13 mouse cellular contexts compared by ENCODE assay signal in genomic region chr6:119502031-119502430, GRCm38 (mm10). TPM values are rescaled to one million over a fixed set of nuclear protein-coding genes. Genes with fewer than 3 reads are reported as not detected.
DNase-seq lines count a peak whose midpoint lies in the region; ATAC-seq and TF ChIP-seq lines count a peak whose summit lies in the region.
"Had no signal": no experiment of that assay in that cellular context is flagged by ENCODE, and none has a peak within 500 bp of the region (broad histone marks: within the 10 kb centered on the region; RNA-seq: fewer than 3 reads in every experiment).

No protein-coding gene starts in this region.

- no peak overlapping the region for H3K4me3 ChIP-seq in spleen, adult 2 months (ENCODE audit: extremely low read depth, insufficient read depth, insufficient read length)
- H3K4me3 ChIP-seq: liver, embryonic 12.5 days; midbrain, embryonic 12.5 days; neural tube, embryonic 15.5 days had no signal

- no peak for TF ChIP-seq POLR2A in spleen, adult 2 months (IDR thresholded peaks at IDR 0.05; ENCODE audit: low read depth, low read length)

- 15% methylated on average over 9 of the region's 9 CpGs for WGBS in spleen, adult 2 months

- 0 out of 2 replicates have a peak overlapping the region, but pooled peaks have one; percentile 14 for H3K27ac ChIP-seq in spleen, adult 2 months (ENCODE audit: insufficient read depth, low read length)
- H3K27ac ChIP-seq: hindbrain, embryonic 14.5 days; liver, embryonic 12.5 days; midbrain, embryonic 12.5 days; neural tube, embryonic 15.5 days had no signal

- no peaks in the 10 kb centered on the region for H3K27me3 ChIP-seq in spleen, adult 2 months (ENCODE audit: control insufficient read depth, insufficient read depth, low read length)
- H3K27me3 ChIP-seq: liver, embryonic 12.5 days; neural tube, embryonic 15.5 days had no signal

- peak in 1 of 2 experiments; percentile 41 for DNase-seq in spleen, adult 2 months (ENCODE audit: low read depth in 1 of 2, low spot score in 2 of 2)
- no peak for DNase-seq in spleen, adult 18-20 months
- DNase-seq in adrenal gland, postnatal 10 days = no peak
- no peak for DNase-seq in layer of hippocampus, adult 11-12 months (ENCODE audit: low spot score)
- no peak for DNase-seq in cerebellum, postnatal 4 days (ENCODE audit: low spot score in 2 of 2)
- DNase-seq: adrenal gland, adult 8-10 months; kidney, postnatal 25 days had no signal

- H3K36me3 ChIP-seq in spleen, adult 2 months (ENCODE audit: control insufficient read depth, insufficient read depth, low read length) = no peaks in the 10 kb centered on the region
- H3K36me3 ChIP-seq: liver, embryonic 12.5 days; midbrain, embryonic 12.5 days; neural tube, embryonic 15.5 days had no signal

- H3K4me1 ChIP-seq in spleen, adult 2 months (ENCODE audit: control insufficient read depth, insufficient read depth, insufficient read length) = peaks cover 6% of the 10 kb centered on the region; the same call in 1 of the 2 replicates
- H3K4me1 ChIP-seq: liver, embryonic 12.5 days had no signal

- peak; percentile 50 for ATAC-seq in common myeloid progenitor, adult 5-6 weeks (replicated peaks; ENCODE audit: low read depth, poor library complexity, severe bottlenecking)
- ATAC-seq in monocyte, adult 5-6 weeks (replicated peaks; ENCODE audit: insufficient number of reproducible peaks, low FRiP score, low TSS enrichment, poor library complexity, severe bottlenecking) = 0 out of 2 replicates have a peak, but pooled peaks have one; percentile 29
- ATAC-seq: liver, embryonic 12.5 days had no signal

- no peak for TF ChIP-seq CTCF in spleen, adult 2 months (IDR thresholded peaks at IDR 0.05; ENCODE audit: extremely low read depth, insufficient read depth, insufficient read length, insufficient replicate concordance)

RNA-seq across cellular contexts. Expression of gene Fbxl14, which starts 22.6 kb away (rescaled TPM):
- 83.8 and 131 TPM in 2 replicates for polyA plus RNA-seq in spleen, adult 2 months (2012; rRNA removed)
- total RNA-seq in common myeloid progenitor, adult 5-6 weeks (2017) = 39.2 and 48.1 TPM in 2 replicates
- 36.9 to 41.1 TPM (median 37.0 TPM) in 3 replicates for total RNA-seq in monocyte, adult 5-6 weeks (2017)
- total RNA-seq in adrenal gland, postnatal 10 days (2021) = 10 to 100 TPM; 26.8 to 30.0 TPM

RNA-seq across cellular contexts. Expression of gene Wnt5b, which starts 42.1 kb away (rescaled TPM):
- polyA plus RNA-seq in spleen, adult 2 months (2012; rRNA removed) = 1.3 and 2.2 TPM in 2 replicates
- 0.82 TPM in 1 of 2 replicates, not detected in the other for total RNA-seq in common myeloid progenitor, adult 5-6 weeks (2017)
- 0.48 TPM in 1 of 3 replicates, not detected in the others for total RNA-seq in monocyte, adult 5-6 weeks (2017)
- 1 to 10 TPM; 3.1 to 3.7 TPM for total RNA-seq in adrenal gland, postnatal 10 days (2021)
